Comparison of ENCODE assay signal across 15 mouse cellular contexts in genomic region chr11:107578226-107578625, GRCm38 (mm10). TPM values are rescaled to one million over a fixed set of nuclear protein-coding genes. Genes with fewer than 3 reads are reported as not detected.
DNase-seq lines count a peak whose midpoint lies in the region; ATAC-seq and TF ChIP-seq lines count a peak whose summit lies in the region.
"Had no signal": no experiment of that assay in that cellular context is flagged by ENCODE, and none has a peak within 500 bp of the region (broad histone marks: within the 10 kb centered on the region; RNA-seq: fewer than 3 reads in every experiment).

No protein-coding gene starts in this region.

- H3K27me3 ChIP-seq in heart, postnatal 0 days (ENCODE audit: control insufficient read depth, insufficient read depth, low read length): no peaks in the 10 kb centered on the region
- H3K27me3 ChIP-seq: embryonic facial prominence, embryonic 15.5 days; neural tube, embryonic 15.5 days had no signal

- 47% methylated on average over 7 of the region's 7 CpGs for WGBS in heart, postnatal 0 days

- no peak overlapping the region for H3K9ac ChIP-seq in heart, postnatal 0 days (replicated peaks; ENCODE audit: low read depth, low read length)
- H3K9ac ChIP-seq: embryonic facial prominence, embryonic 15.5 days; neural tube, embryonic 15.5 days had no signal

- no peaks in the 10 kb centered on the region for H3K9me3 ChIP-seq in heart, postnatal 0 days (replicated peaks; ENCODE audit: control insufficient read depth, low read length)
- H3K9me3 ChIP-seq: embryonic facial prominence, embryonic 15.5 days; neural tube, embryonic 15.5 days had no signal

- no peak overlapping the region for H3K4me3 ChIP-seq in heart, postnatal 0 days (ENCODE audit: low read depth, low read length)
- no peak overlapping the region for H3K4me3 ChIP-seq in brown adipose tissue, adult 24 weeks (ENCODE audit: insufficient read depth, low read depth, low read length)
- H3K4me3 ChIP-seq: embryonic facial prominence, embryonic 15.5 days; layer of hippocampus, adult 2 months; neural tube, embryonic 15.5 days had no signal

- TF ChIP-seq EP300 in heart, postnatal 0 days (IDR thresholded peaks at IDR 0.05; ENCODE audit: low read depth): no peak

- no peak for DNase-seq in heart, postnatal 0 days (ENCODE audit: low spot score)
- no peak for DNase-seq in heart, postnatal 36 days
- DNase-seq in kidney, postnatal 10 days: peak; percentile 52
- peak; percentile 16 to 33 for DNase-seq in lung, postnatal 4 days
- no peak for DNase-seq in spleen, adult 18-20 months
- no peak for DNase-seq in ovary, postnatal 36 days (ENCODE audit: low spot score)
- DNase-seq: adrenal gland, postnatal 14 days; cerebellum, adult 8-10 months; heart, postnatal 4 days; thymus, postnatal 4 days had no signal

- peaks cover 8% of the 10 kb centered on the region for H3K4me1 ChIP-seq in heart, postnatal 0 days (ENCODE audit: control insufficient read depth, insufficient read depth)
- H3K4me1 ChIP-seq in brown adipose tissue, adult 24 weeks (ENCODE audit: control insufficient read depth, insufficient read depth, insufficient read length, low read length): peaks cover 11% of the 10 kb centered on the region

- intact Hi-C loops in heart, postnatal 36 days (cut with DNase I): loop anchor here (10.0 kb wide), 1 partner anchor 63 kb away; no protein-coding TSS in a partner anchor

- H3K36me3 ChIP-seq in heart, postnatal 0 days (replicated peaks; ENCODE audit: control insufficient read depth, insufficient read depth, low read length): peaks cover 53% of the 10 kb centered on the region

- TF ChIP-seq CTCF in heart, postnatal 0 days (IDR thresholded peaks at IDR 0.05; ENCODE audit: low read depth): no peak

- H3K27ac ChIP-seq in heart, postnatal 0 days (ENCODE audit: low read depth): peak overlapping the region; percentile 19; the same call in 1 of the 2 replicates
- H3K27ac ChIP-seq in brown adipose tissue, adult 24 weeks (replicated peaks; ENCODE audit: low read depth, low read length): peak overlapping the region; percentile 76
- H3K27ac ChIP-seq: embryonic facial prominence, embryonic 15.5 days; layer of hippocampus, adult 2 months; neural tube, embryonic 15.5 days had no signal

- ATAC-seq in heart, postnatal 0 days (ENCODE audit: insufficient read depth, low read depth): no peak
- ATAC-seq: forebrain, embryonic 14.5 days had no signal

- no peak overlapping the region for H3K4me2 ChIP-seq in heart, postnatal 0 days (ENCODE audit: low read depth, low read length)
- H3K4me2 ChIP-seq: embryonic facial prominence, embryonic 15.5 days; neural tube, embryonic 15.5 days had no signal

RNA-seq across cellular contexts. Expression of gene Helz, which starts 30.5 kb away (rescaled TPM):
- 8.0 and 10.8 TPM in 2 replicates for total RNA-seq in heart, postnatal 0 days (2014; rRNA removed; ENCODE audit: low replicate concordance)
- polyA plus RNA-seq in heart, postnatal 0 days (2015; fragmentation: Nextera tagmentation; extraction: Ambion mirVana): 7.3 and 8.1 TPM in 2 replicates
- 10 to 100 TPM; 24.4 to 27.7 TPM for total RNA-seq in heart, postnatal 36 days (2021)
- 6.0 and 11.3 TPM in 2 replicates for polyA plus RNA-seq in brown adipose tissue, adult 24 weeks (2012; ENCODE audit: insufficient read depth, insufficient read length, missing spikeins)

Comparison
In these comparisons a context has a peak if more than half of its experiments do, and no peak if none do; other contexts are left out.
1. DNase-seq: peak in kidney, postnatal 10 days (single experiment) and lung, postnatal 4 days (2 of 2); none in heart, postnatal 0 days (single experiment), heart, postnatal 36 days (0 of 2), spleen, adult 18-20 months (0 of 2) and ovary, postnatal 36 days (single experiment).